Mouse (Mus musculus): ENCODE results near the gene Tmem184a.

- TF ChIP-seq GATA1 (IDR thresholded peaks at IDR 0.05; ENCODE audit: borderline replicate concordance, low read length), result no peak
- no peak for TF ChIP-seq FLI1 (IDR thresholded peaks at IDR 0.05; ENCODE audit: low read length)
These were observed 18.8 kb upstream of the Tmem184a start for GRCm38 (mm10) chr5:139838476-139838892.
